Mouse (Mus musculus) lung, embryonic 14.5 days (tissue): ENCODE measurements around the gene Castor2. TPM values are rescaled to one million over a fixed set of nuclear protein-coding genes. Genes with fewer than 3 reads are reported as not detected.
A peak's percentile ranks its signal among the peaks of the same experiment; 100 is the strongest.

Source experiments
- ATAC-seq: fragments of 200-750 bp; cut with Nextera tagmentation; 2 replicates; pipeline ENCODE4 v1.8.0; 2017; ENCODE audit warnings: mild to moderate bottlenecking, moderate TSS enrichment, moderate library complexity; ENCODE audit not compliant: insufficient read depth
- DNase-seq: peaks from one replicate; pipeline ENCODE4 v3.0.0-alpha.2; 2015
- H3K27ac ChIP-seq: fragments of 300-500 bp; sonication (generic); 2 replicates; pipeline ENCODE4 v1.5.1; 2014; ENCODE audit warnings: low read depth, mild to moderate bottlenecking, moderate library complexity
- H3K27me3 ChIP-seq: fragments of 300-500 bp; sonication (generic); 2 replicates; pipeline ENCODE4 v1.6.1; 2014; ENCODE audit warnings: low read length, control low read depth; ENCODE audit not compliant: insufficient read depth
- H3K36me3 ChIP-seq: fragments of 300-500 bp; sonication (generic); 2 replicates; pipeline ENCODE4 v1.6.1; 2014; ENCODE audit warnings: control low read depth; ENCODE audit not compliant: insufficient read depth
- H3K4me1 ChIP-seq: fragments of 300-500 bp; sonication (generic); 2 replicates; pipeline ENCODE4 v1.6.1; 2014; ENCODE audit warnings: antibody characterized with exemption, control low read depth; ENCODE audit not compliant: insufficient read depth
- H3K4me2 ChIP-seq: fragments of 300-500 bp; sonication (generic); 2 replicates; pipeline ENCODE4 v1.6.1; 2014; ENCODE audit warnings: mild to moderate bottlenecking
- H3K4me3 ChIP-seq: fragments of 300-500 bp; sonication (generic); 2 replicates; pipeline ENCODE4 v1.5.1; 2014; ENCODE audit warnings: low read depth, low read length
- H3K9ac ChIP-seq: fragments of 300-500 bp; sonication (generic); 2 replicates; pipeline ENCODE4 v1.6.1; 2014
- H3K9me3 ChIP-seq: fragments of 300-500 bp; sonication (generic); 2 replicates; pipeline ENCODE4 v1.6.1; 2016; ENCODE audit warnings: low read depth, low read length, control low read depth
- CTCF ChIP-seq: IDR thresholded peaks from 2 replicates; pipeline ENCODE4 v1.5.1; 2016; ENCODE audit warnings: antibody characterized with exemption, low read depth
- WGBS: fragments of 180-500 bp; shearing (Covaris S2); extraction: QIAGEN DNeasy Blood & Tissue Kit; methylation state at CpG from one replicate; pipeline ENCODE4 v1.1.7; 2014; 5-methylcytosine and 5-hydroxymethylcytosine counted together
- polyA plus RNA-seq: library from polyadenylated mRNA; unstranded; fragments of >200 nt; fragmentation: Nextera tagmentation; extraction: Ambion mirVana; gene quantifications from 2 replicates; pipeline ENCODE4 v1.2.1, GENCODE M21; 2014

Gene Castor2
- polyA plus RNA-seq, 1 experiment from 2014 or later, result 4.9 TPM

DNA sequence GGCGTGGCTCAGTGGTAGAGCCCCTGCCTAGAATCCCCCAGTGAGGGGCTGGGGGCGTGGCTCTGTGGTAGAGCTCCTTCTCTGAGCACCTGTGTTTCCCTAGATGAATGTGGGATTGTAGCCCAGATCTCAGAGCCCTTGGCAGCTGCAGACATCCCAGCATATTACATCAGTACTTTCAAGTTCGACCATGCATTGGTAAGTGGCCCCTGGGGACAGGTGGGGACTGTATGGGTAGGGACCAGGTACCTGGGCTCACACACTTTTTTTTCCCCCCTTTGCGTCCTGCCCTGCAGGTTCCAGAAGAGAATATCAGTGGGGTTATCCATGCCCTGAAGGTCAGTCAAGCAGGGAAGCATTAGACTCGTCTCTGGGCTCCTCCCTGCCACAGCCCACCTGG is 38.4 kb downstream of the Castor2 start:
- Histone ChIP-seq H3K9me3 (no peaks in the 10 kb centered on the region), H3K27me3 (no peaks in the 10 kb centered on the region), H3K9ac (no peak overlapping the region), H3K4me1 (no peaks in the 10 kb centered on the region), H3K27ac (no peak overlapping the region), H3K4me2 (no peak overlapping the region), H3K36me3 (no peaks in the 10 kb centered on the region; the same call in 1 of the 2 replicates), H3K4me3 (no peak overlapping the region)
- ATAC-seq (no peak), DNase-seq (no peak)
- no peak for TF ChIP-seq CTCF
- WGBS, result 86% methylated on average over 5 of the region's 5 CpGs

- H3K27me3 ChIP-seq, result no peaks in the 10 kb centered on the region
- H3K4me2 ChIP-seq, result no peak overlapping the region
- 76% methylated on average over 6 of the region's 6 CpGs for WGBS
- no peak overlapping the region for H3K4me3 ChIP-seq
- no peak for ATAC-seq
- no peaks in the 10 kb centered on the region for H3K9me3 ChIP-seq
- H3K4me1 ChIP-seq, result no peaks in the 10 kb centered on the region
- DNase-seq, result no peak
- no peak overlapping the region for H3K27ac ChIP-seq
- H3K36me3 ChIP-seq, result no peaks in the 10 kb centered on the region; the same call in 1 of the 2 replicates
- no peak for TF ChIP-seq CTCF
- no peak overlapping the region for H3K9ac ChIP-seq
Observed at GRCm38 (mm10) chr5:134139429-134139828, 39.9 kb downstream of the Castor2 start.

DNA sequence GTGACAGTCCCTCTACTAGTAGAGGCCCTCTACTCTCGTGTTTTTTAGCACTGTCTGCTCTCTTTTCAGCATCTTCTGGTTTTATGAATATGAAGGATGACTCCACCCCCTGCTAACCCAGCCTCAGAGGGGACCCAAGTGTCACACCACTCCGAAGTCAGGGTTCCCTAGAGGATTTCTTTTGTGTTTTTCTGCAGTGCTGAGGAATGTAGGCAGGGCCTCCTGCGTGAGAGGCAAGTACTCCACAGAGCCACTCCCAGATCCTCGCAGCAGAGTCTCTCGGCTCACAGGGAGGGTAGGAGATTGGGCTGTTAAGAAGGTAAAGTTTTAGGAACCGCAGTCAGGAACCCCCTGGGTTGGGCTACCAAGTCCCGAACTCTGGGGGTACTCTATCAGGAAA is 41.7 kb downstream of the Castor2 start:
- H3K27me3 ChIP-seq, result no peaks in the 10 kb centered on the region
- H3K9me3 ChIP-seq, result no peaks in the 10 kb centered on the region
- no peak for TF ChIP-seq CTCF
- H3K9ac ChIP-seq, result no peak overlapping the region
- DNase-seq (peak; percentile 34), ATAC-seq (peak; percentile 60; the same call in 1 of the 2 replicates)
- no peaks in the 10 kb centered on the region; the same call in 1 of the 2 replicates for H3K36me3 ChIP-seq
- H3K4me2 ChIP-seq, result no peak overlapping the region
- no peaks in the 10 kb centered on the region for H3K4me1 ChIP-seq
- H3K27ac ChIP-seq, result no peak overlapping the region
- 49% methylated on average over 7 of the region's 7 CpGs for WGBS
- no peak overlapping the region for H3K4me3 ChIP-seq

- Histone ChIP-seq H3K4me3 (no peak overlapping the region), H3K9ac (no peak overlapping the region), H3K9me3 (no peaks in the 10 kb centered on the region), H3K27me3 (no peaks in the 10 kb centered on the region), H3K4me1 (no peaks in the 10 kb centered on the region), H3K36me3 (no peaks in the 10 kb centered on the region; the same call in 1 of the 2 replicates), H3K27ac (no peak overlapping the region), H3K4me2 (no peak overlapping the region)
- no peak for TF ChIP-seq CTCF
- no peak for ATAC-seq
- DNase-seq, result no peak
- WGBS, result 74% methylated on average over 11 of the region's 11 CpGs
Observed at GRCm38 (mm10) chr5:134142381-134142780, 42.9 kb downstream of the Castor2 start.

- H3K4me2 ChIP-seq, result no peak overlapping the region
- no peak overlapping the region for H3K27ac ChIP-seq
- H3K9ac ChIP-seq, result no peak overlapping the region
- H3K9me3 ChIP-seq, result no peaks in the 10 kb centered on the region
- no peaks in the 10 kb centered on the region for H3K4me1 ChIP-seq
- ATAC-seq (no peak), DNase-seq (no peak)
- WGBS, result 92% methylated on average over 8 of the region's 8 CpGs
- TF ChIP-seq CTCF, result no peak
- no peak overlapping the region for H3K4me3 ChIP-seq
- H3K36me3 ChIP-seq, result peaks cover 23% of the 10 kb centered on the region
- no peaks in the 10 kb centered on the region for H3K27me3 ChIP-seq
Observed at GRCm38 (mm10) chr5:134144986-134145385, 45.5 kb downstream of the Castor2 start.

GRCm38 (mm10) chr5:134147194-134147753 is 47.8 kb downstream of the Castor2 start:
- Histone ChIP-seq H3K27me3 (no peaks in the 10 kb centered on the region), H3K9ac (no peak overlapping the region), H3K4me3 (no peak overlapping the region), H3K27ac (0 out of 2 replicates have a peak overlapping the region, but pooled peaks have one; percentile 3), H3K4me1 (no peaks in the 10 kb centered on the region), H3K4me2 (no peak overlapping the region), H3K36me3 (peaks cover 40% of the 10 kb centered on the region), H3K9me3 (no peaks in the 10 kb centered on the region)
- no peak for ATAC-seq
- no peak for DNase-seq
- no peak for TF ChIP-seq CTCF
- 74% methylated on average over 10 of the region's 10 CpGs for WGBS

DNA sequence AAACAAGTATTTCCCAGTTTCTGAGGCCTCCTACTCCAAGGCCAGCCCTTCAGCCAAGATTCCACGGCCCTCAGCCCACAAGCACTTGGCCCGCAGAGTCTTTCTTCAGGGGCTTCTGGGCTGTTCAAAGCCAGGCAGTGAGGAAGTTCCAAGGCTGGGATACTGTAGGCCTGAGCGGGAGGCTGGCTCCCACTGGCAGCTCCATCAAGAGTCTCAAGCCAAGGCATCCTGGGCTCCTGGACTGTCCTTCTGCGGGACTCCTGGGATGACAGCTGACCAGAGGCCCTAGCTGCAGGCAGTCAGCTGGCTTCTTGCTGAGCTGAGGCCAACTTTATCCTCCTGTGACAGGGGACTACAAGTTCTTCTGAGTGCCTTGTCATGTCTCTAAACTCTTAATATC is 48.6 kb downstream of the Castor2 start:
- no peaks in the 10 kb centered on the region for H3K27me3 ChIP-seq
- ATAC-seq (no peak), DNase-seq (no peak)
- H3K9ac ChIP-seq, result no peak overlapping the region
- no peak overlapping the region for H3K4me2 ChIP-seq
- TF ChIP-seq CTCF, result no peak
- no peak overlapping the region for H3K4me3 ChIP-seq
- H3K4me1 ChIP-seq, result no peaks in the 10 kb centered on the region
- H3K36me3 ChIP-seq, result peaks cover 48% of the 10 kb centered on the region
- no peaks in the 10 kb centered on the region for H3K9me3 ChIP-seq
- H3K27ac ChIP-seq, result no peak overlapping the region
- WGBS, result 92% methylated on average over 4 of the region's 4 CpGs

DNA sequence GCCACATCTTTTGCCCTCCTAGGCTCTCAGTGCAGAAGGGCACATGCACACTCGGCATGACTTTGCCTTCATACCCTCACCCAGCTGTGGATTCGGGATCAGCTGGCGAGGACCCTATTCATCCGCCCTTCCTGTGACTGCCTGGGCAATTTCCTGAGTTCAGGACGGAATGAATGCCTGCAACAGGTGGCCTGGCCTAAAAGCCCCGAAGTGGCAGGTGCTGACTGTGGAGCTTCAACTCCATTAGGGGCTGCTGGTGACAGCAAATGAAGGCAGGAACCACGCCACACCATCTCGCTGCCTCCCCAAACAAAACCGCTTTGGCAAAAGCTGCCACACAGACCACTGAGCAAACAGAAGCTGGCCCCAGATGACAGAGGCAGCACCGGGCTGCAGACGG is 52.4 kb downstream of the Castor2 start:
- 72% methylated on average over 11 of the region's 11 CpGs for WGBS
- Histone ChIP-seq H3K4me3 (no peak overlapping the region), H3K36me3 (peaks cover 71% of the 10 kb centered on the region), H3K9ac (no peak overlapping the region), H3K9me3 (no peaks in the 10 kb centered on the region), H3K4me2 (no peak overlapping the region), H3K4me1 (no peaks in the 10 kb centered on the region), H3K27me3 (no peaks in the 10 kb centered on the region), H3K27ac (no peak overlapping the region)
- DNase-seq, result no peak
- TF ChIP-seq CTCF, result no peak
- ATAC-seq, result no peak
